Mouse (Mus musculus): ENCODE data around the gene Styxl1.
A peak's percentile ranks its signal among the peaks of the same experiment; 100 is the strongest.

The Styxl1 gene

GRCm38 (mm10) chr5:135777796-135778470, at the start of gene Styxl1:
Gene Styxl1 (minus strand): TSS chr5:135778385.
- no peaks in the 10 kb centered on the region for H3K36me3 ChIP-seq (ENCODE audit: control insufficient read depth, insufficient read depth, low read length, poor library complexity, severe bottlenecking)
- no peaks in the 10 kb centered on the region for H3K27me3 ChIP-seq (ENCODE audit: control insufficient read depth, insufficient read depth, low read length, poor library complexity, severe bottlenecking)
- DNase-seq (ENCODE audit: low read depth, low spot score) = no peak

DNA sequence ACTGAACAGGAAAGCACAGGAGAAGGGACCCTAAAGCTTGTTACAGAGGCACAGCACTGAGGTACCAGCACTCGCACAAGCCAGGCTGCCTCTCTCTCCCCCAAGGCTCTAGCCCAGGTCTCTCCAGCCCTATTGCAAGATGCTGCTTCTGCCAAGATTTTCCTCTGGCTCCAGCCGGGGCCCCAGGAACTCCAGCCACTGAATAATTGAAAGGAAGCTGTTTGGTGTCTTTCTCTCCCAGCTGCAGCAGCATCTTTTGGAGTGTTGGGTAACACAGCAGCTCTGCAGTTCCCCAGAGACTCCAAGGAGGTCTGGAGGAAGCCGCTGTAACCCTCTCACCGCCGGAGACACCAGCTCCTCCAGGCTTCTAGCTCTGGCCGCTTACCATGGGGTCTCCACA, 48.0 kb upstream of the Styxl1 start:
- Histone ChIP-seq H3K36me3 (ENCODE audit: control insufficient read depth, insufficient read depth, low read length, poor library complexity, severe bottlenecking) (no peaks in the 10 kb centered on the region), H3K27me3 (ENCODE audit: control insufficient read depth, insufficient read depth, low read length, poor library complexity, severe bottlenecking) (no peaks in the 10 kb centered on the region)
- no peak for DNase-seq (ENCODE audit: low read depth, low spot score)

GRCm38 (mm10) chr5:135824517-135824916, 46.3 kb upstream of the Styxl1 start:
- no peaks in the 10 kb centered on the region for H3K27me3 ChIP-seq (ENCODE audit: control insufficient read depth, insufficient read depth, low read length, poor library complexity, severe bottlenecking)
- H3K36me3 ChIP-seq (ENCODE audit: control insufficient read depth, insufficient read depth, low read length, poor library complexity, severe bottlenecking) = no peaks in the 10 kb centered on the region
- DNase-seq (ENCODE audit: low read depth, low spot score) = no peak

DNA sequence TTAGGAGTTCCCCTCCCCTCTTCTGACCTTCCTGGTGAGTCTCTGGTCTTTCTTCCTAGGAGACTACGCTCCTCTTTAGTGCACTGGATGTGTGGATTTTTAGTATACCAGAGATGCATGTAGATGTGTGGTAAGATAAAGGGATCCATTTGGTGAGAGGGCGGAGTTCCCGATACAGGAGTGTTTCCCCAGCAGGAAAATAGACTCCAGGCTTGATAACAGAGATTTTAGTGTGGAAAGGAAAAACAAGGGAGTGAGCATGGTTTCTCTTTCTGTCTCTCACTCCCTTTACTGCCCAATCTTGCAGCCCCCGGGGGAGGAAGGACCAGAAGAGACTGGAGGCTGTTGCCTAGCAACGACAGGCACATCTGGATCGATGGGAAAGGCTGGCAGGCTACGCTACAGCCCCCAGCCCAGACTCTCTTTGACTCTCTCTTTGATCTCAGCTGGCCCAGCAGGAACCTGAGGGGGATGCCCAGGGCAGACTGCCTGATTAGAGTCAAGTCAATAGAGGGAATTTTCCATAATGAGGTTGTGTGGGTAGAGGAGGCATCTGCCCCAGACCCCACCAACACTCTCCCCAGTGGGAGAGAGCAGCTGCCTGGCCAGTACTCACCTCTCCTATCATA, 44.2 kb upstream of the Styxl1 start:
- Histone ChIP-seq H3K27me3 (ENCODE audit: control insufficient read depth, insufficient read depth, low read length, poor library complexity, severe bottlenecking) (no peaks in the 10 kb centered on the region), H3K36me3 (ENCODE audit: control insufficient read depth, insufficient read depth, low read length, poor library complexity, severe bottlenecking) (no peaks in the 10 kb centered on the region)
- no peak for DNase-seq (ENCODE audit: low read depth, low spot score)

DNA sequence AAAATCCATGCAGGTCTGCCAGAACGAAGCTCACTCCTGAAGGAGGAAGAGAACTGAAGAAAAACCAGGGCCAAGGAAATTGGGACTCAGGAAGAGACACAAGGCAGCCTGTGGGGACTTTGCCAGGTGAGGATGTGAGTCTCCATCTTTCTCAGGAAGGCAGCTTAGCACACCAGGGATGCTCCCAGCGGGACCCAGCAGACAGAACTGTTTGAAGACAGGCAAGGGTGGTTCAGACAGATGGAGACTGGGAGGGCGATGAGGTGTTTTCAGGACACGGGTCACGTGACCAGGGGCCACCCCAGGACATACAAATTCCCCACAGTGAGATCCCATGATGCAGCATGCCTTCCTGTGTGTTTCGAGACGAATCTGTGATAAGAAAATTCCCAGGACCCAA, 40.3 kb upstream of the Styxl1 start:
- Histone ChIP-seq H3K36me3 (ENCODE audit: control insufficient read depth, insufficient read depth, low read length, poor library complexity, severe bottlenecking) (no peaks in the 10 kb centered on the region), H3K27me3 (ENCODE audit: control insufficient read depth, insufficient read depth, low read length, poor library complexity, severe bottlenecking) (no peaks in the 10 kb centered on the region)
- no peak for DNase-seq (ENCODE audit: low read depth, low spot score)

DNA sequence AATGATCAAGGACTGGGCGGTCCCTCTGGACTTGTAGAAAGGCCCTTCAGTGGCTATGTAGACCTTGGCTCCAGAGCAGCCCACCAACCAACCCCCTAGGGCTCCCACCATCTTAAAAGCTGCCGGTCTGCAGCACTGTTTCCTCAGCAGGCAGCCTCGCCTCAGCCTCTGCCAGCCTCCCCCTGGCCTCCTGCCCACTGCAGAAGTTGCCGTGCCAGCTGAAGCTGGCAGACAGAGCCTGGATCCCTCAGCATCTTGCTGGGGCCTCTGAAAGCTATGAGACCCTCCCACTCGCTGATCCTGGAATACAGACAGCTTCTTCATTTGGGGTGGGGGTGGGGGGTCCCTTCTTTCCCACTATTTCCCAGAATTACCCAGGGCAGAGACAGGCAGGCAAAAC, 34.8 kb upstream of the Styxl1 start:
- no peaks in the 10 kb centered on the region for H3K27me3 ChIP-seq (ENCODE audit: control insufficient read depth, insufficient read depth, low read length, poor library complexity, severe bottlenecking)
- no peaks in the 10 kb centered on the region for H3K36me3 ChIP-seq (ENCODE audit: control insufficient read depth, insufficient read depth, low read length, poor library complexity, severe bottlenecking)
- DNase-seq (ENCODE audit: low read depth, low spot score) = no peak

GRCm38 (mm10) chr5:135807263-135807637, 29.1 kb upstream of the Styxl1 start:
- H3K36me3 ChIP-seq (ENCODE audit: control insufficient read depth, insufficient read depth, low read length, poor library complexity, severe bottlenecking) = no peaks in the 10 kb centered on the region
- no peak for DNase-seq (ENCODE audit: low read depth, low spot score)
- H3K27me3 ChIP-seq (ENCODE audit: control insufficient read depth, insufficient read depth, low read length, poor library complexity, severe bottlenecking) = no peaks in the 10 kb centered on the region

DNA sequence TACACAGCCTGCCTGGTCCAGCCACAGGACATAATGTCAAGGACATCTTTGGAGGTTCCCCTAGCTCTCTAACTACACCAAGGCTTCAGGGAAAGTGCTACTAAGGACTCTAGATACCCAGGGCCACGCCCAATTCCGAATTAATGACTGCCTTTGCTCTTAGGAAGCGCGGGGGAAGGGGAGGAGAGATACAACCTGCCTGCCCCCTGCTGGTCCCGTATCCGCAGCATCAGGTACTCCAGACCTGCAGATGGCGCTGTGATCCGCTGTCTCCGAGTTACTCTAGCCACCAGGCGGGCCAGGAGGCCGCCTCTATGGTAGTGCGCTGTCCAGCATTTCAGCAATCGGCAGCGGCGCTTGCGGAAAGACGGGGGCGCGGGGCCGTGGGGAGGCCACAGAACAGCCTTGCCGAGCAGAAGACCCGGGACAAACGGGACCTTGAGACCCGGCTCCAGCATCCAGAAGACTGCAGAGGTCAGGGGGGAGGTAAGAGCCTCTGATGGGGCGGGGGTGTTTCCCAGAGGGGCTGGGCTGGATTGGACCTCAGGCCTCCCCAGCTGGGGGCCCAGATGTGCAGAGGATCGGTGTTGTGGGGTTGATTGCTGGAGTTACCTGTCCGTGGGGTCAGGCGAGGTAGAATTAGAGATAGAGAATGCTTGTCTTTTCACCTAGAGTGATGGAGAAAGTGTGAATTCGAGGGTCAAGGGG, 28.5 kb upstream of the Styxl1 start, which contains the start of gene Srrm3:
Srrm3 (plus strand) TSS at position 336 of the 708 bp plus-strand sequence.
- Histone ChIP-seq H3K27me3 (ENCODE audit: control insufficient read depth, insufficient read depth, low read length, poor library complexity, severe bottlenecking) (no peaks in the 10 kb centered on the region), H3K36me3 (ENCODE audit: control insufficient read depth, insufficient read depth, low read length, poor library complexity, severe bottlenecking) (no peaks in the 10 kb centered on the region)
- peak; percentile 94 for DNase-seq (ENCODE audit: low read depth, low spot score)

- H3K27me3 ChIP-seq (ENCODE audit: control insufficient read depth, insufficient read depth, low read length, poor library complexity, severe bottlenecking) = no peaks in the 10 kb centered on the region
- no peak for DNase-seq (ENCODE audit: low read depth, low spot score)
- no peaks in the 10 kb centered on the region for H3K36me3 ChIP-seq (ENCODE audit: control insufficient read depth, insufficient read depth, low read length, poor library complexity, severe bottlenecking)
Measured at GRCm38 (mm10) chr5:135804735-135805134, 26.6 kb upstream of the Styxl1 start.

DNA sequence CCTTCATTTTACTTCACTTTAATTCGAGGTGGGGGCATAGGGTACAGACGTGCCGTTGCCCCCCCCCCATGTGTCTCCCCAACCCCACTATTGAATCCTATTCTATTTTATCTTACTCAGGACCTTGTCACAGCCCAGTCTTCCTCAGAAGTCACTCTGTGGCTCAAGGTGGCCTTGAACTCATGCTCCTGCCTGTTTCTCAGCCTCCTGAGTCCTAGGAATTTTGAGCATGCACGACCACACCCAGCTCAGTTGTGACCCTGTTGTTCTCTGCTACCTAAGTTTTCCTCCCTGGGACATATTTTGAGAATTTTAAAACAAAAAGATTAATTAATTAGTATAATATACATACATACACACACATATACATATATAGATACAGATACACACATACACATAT, 25.5 kb upstream of the Styxl1 start:
- H3K36me3 ChIP-seq (ENCODE audit: control insufficient read depth, insufficient read depth, low read length, poor library complexity, severe bottlenecking) = no peaks in the 10 kb centered on the region
- no peak for DNase-seq (ENCODE audit: low read depth, low spot score)
- no peaks in the 10 kb centered on the region for H3K27me3 ChIP-seq (ENCODE audit: control insufficient read depth, insufficient read depth, low read length, poor library complexity, severe bottlenecking)

GRCm38 (mm10) chr5:135803135-135803534, 24.9 kb upstream of the Styxl1 start:
- Histone ChIP-seq H3K36me3 (ENCODE audit: control insufficient read depth, insufficient read depth, low read length, poor library complexity, severe bottlenecking) (no peaks in the 10 kb centered on the region), H3K27me3 (ENCODE audit: control insufficient read depth, insufficient read depth, low read length, poor library complexity, severe bottlenecking) (no peaks in the 10 kb centered on the region)
- peak; percentile 14 for DNase-seq (ENCODE audit: low read depth, low spot score)

GRCm38 (mm10) chr5:135802641-135803040, 24.5 kb upstream of the Styxl1 start:
- DNase-seq (ENCODE audit: low read depth, low spot score) = no peak
- Histone ChIP-seq H3K36me3 (ENCODE audit: control insufficient read depth, insufficient read depth, low read length, poor library complexity, severe bottlenecking) (no peaks in the 10 kb centered on the region), H3K27me3 (ENCODE audit: control insufficient read depth, insufficient read depth, low read length, poor library complexity, severe bottlenecking) (no peaks in the 10 kb centered on the region)

GRCm38 (mm10) chr5:135800927-135801326, 22.7 kb upstream of the Styxl1 start:
- no peak for DNase-seq (ENCODE audit: low read depth, low spot score)
- Histone ChIP-seq H3K27me3 (ENCODE audit: control insufficient read depth, insufficient read depth, low read length, poor library complexity, severe bottlenecking) (no peaks in the 10 kb centered on the region), H3K36me3 (ENCODE audit: control insufficient read depth, insufficient read depth, low read length, poor library complexity, severe bottlenecking) (no peaks in the 10 kb centered on the region)

GRCm38 (mm10) chr5:135799746-135800145, 21.6 kb upstream of the Styxl1 start:
- Histone ChIP-seq H3K27me3 (ENCODE audit: control insufficient read depth, insufficient read depth, low read length, poor library complexity, severe bottlenecking) (no peaks in the 10 kb centered on the region), H3K36me3 (ENCODE audit: control insufficient read depth, insufficient read depth, low read length, poor library complexity, severe bottlenecking) (no peaks in the 10 kb centered on the region)
- peak; percentile 24 for DNase-seq (ENCODE audit: low read depth, low spot score)

DNA sequence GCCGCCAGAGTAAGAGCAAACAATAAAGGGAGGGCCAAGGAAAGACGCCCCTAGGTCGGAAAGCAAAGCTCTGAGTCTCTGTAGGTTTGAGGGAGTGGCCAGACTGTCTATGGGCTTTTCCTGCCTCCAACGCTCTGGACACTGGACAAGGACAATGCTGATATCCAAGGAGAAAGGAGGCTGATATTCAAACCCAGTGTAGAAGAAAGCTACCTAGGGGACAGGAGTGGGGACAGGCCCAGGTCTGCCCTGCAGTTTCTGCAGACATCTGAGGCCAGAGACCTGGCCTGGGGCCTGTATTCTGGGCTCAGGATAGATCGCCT, 16.6 kb upstream of the Styxl1 start:
- DNase-seq (ENCODE audit: low read depth, low spot score) = no peak
- Histone ChIP-seq H3K36me3 (ENCODE audit: control insufficient read depth, insufficient read depth, low read length, poor library complexity, severe bottlenecking) (peaks cover 2% of the 10 kb centered on the region), H3K27me3 (ENCODE audit: control insufficient read depth, insufficient read depth, low read length, poor library complexity, severe bottlenecking) (no peaks in the 10 kb centered on the region)

Measured in splenic B cell, adult 2 months (primary cell).